Mouse (Mus musculus): ENCODE data around the gene Bicra. TPM values are rescaled to one million over a fixed set of nuclear protein-coding genes. Genes with fewer than 3 reads are reported as not detected.

Bicra gene
- polyA plus RNA-seq, 1 experiment from 2014 or later = 1.8 TPM

- no peak for TF ChIP-seq EP300 (optimal IDR thresholded peaks at IDR 0.05)
- TF ChIP-seq CTCF (IDR thresholded peaks at IDR 0.05; ENCODE audit: low read depth) = no peak
- DNase-seq (ENCODE audit: low spot score) (no peak), ATAC-seq (ENCODE audit: low FRiP score, low TSS enrichment) (no peak)
- Histone ChIP-seq H3K36me3 (ENCODE audit: control insufficient read depth, insufficient read depth, low read length) (no peaks in the 10 kb centered on the region), H3K4me3 (ENCODE audit: low read depth, low read length) (no peak overlapping the region), H3K4me2 (replicated peaks; ENCODE audit: low read depth) (no peak overlapping the region), H3K4me1 (replicated peaks; ENCODE audit: control insufficient read depth, insufficient read depth) (peaks cover 10% of the 10 kb centered on the region; the same call in 1 of the 2 replicates), H3K27me3 (ENCODE audit: control insufficient read depth, insufficient read depth, low read length) (no peaks in the 10 kb centered on the region), H3K27ac (replicated peaks) (no peak overlapping the region), H3K9me3 (ENCODE audit: control insufficient read depth, low read length) (no peaks in the 10 kb centered on the region), H3K9ac (ENCODE audit: low read length) (no peak overlapping the region)
- 73% methylated on average over 3 of the region's 3 CpGs for WGBS
These were observed 2.9 kb upstream of the Bicra start for GRCm38 (mm10) chr7:16050600-16050999.

GRCm38 (mm10) chr7:16049576-16049915, 1.8 kb upstream of the Bicra start:
- 0 out of 2 replicates have a peak overlapping the region, but pooled peaks have one; percentile 49 for H3K27ac ChIP-seq (replicated peaks)
- no peak for DNase-seq (ENCODE audit: low spot score)
- ATAC-seq (ENCODE audit: low FRiP score, low TSS enrichment) = no peak
- peaks cover 11% of the 10 kb centered on the region; the same call in 1 of the 2 replicates for H3K4me1 ChIP-seq (replicated peaks; ENCODE audit: control insufficient read depth, insufficient read depth)
- H3K9ac ChIP-seq (ENCODE audit: low read length) = peak overlapping the region; percentile 84; the same call in 1 of the 2 replicates
- no peaks in the 10 kb centered on the region for H3K36me3 ChIP-seq (ENCODE audit: control insufficient read depth, insufficient read depth, low read length)
- H3K4me2 ChIP-seq (replicated peaks; ENCODE audit: low read depth) = peak overlapping the region; percentile 78
- TF ChIP-seq EP300 (optimal IDR thresholded peaks at IDR 0.05) (no peak), CTCF (IDR thresholded peaks at IDR 0.05; ENCODE audit: low read depth) (no peak)
- H3K4me3 ChIP-seq (ENCODE audit: low read depth, low read length) = peak overlapping the region; percentile 65
- no peaks in the 10 kb centered on the region for H3K27me3 ChIP-seq (ENCODE audit: control insufficient read depth, insufficient read depth, low read length)
- H3K9me3 ChIP-seq (ENCODE audit: control insufficient read depth, low read length) = no peaks in the 10 kb centered on the region
- 72% methylated on average over 7 of the region's 7 CpGs for WGBS

GRCm38 (mm10) chr7:16048675-16049575, 1.2 kb upstream of the Bicra start:
- ATAC-seq (ENCODE audit: low FRiP score, low TSS enrichment) (no peak), DNase-seq (ENCODE audit: low spot score) (no peak)
- Histone ChIP-seq H3K9ac (ENCODE audit: low read length) (peak overlapping the region; percentile 84), H3K27ac (replicated peaks) (peak overlapping the region; percentile 90), H3K4me1 (replicated peaks; ENCODE audit: control insufficient read depth, insufficient read depth) (peaks cover 11% of the 10 kb centered on the region; the same call in 1 of the 2 replicates), H3K27me3 (ENCODE audit: control insufficient read depth, insufficient read depth, low read length) (no peaks in the 10 kb centered on the region), H3K4me3 (ENCODE audit: low read depth, low read length) (peak overlapping the region; percentile 65), H3K4me2 (replicated peaks; ENCODE audit: low read depth) (peak overlapping the region; percentile 78), H3K9me3 (ENCODE audit: control insufficient read depth, low read length) (no peaks in the 10 kb centered on the region), H3K36me3 (ENCODE audit: control insufficient read depth, insufficient read depth, low read length) (no peaks in the 10 kb centered on the region)
- TF ChIP-seq EP300 (optimal IDR thresholded peaks at IDR 0.05) = no peak
- no peak for TF ChIP-seq CTCF (IDR thresholded peaks at IDR 0.05; ENCODE audit: low read depth)
- 5% methylated on average over 36 of the region's 36 CpGs for WGBS

- H3K36me3 ChIP-seq (ENCODE audit: control insufficient read depth, insufficient read depth, low read length) = no peaks in the 10 kb centered on the region
- H3K4me2 ChIP-seq (replicated peaks; ENCODE audit: low read depth) = peak overlapping the region; percentile 78
- peaks cover 11% of the 10 kb centered on the region; the same call in 1 of the 2 replicates for H3K4me1 ChIP-seq (replicated peaks; ENCODE audit: control insufficient read depth, insufficient read depth)
- H3K27me3 ChIP-seq (ENCODE audit: control insufficient read depth, insufficient read depth, low read length) = no peaks in the 10 kb centered on the region
- H3K27ac ChIP-seq (replicated peaks) = peak overlapping the region; percentile 98
- 1% methylated on average over 18 of the region's 20 CpGs for WGBS
- H3K9ac ChIP-seq (ENCODE audit: low read length) = peak overlapping the region; percentile 84
- no peak for TF ChIP-seq EP300 (optimal IDR thresholded peaks at IDR 0.05)
- TF ChIP-seq CTCF (IDR thresholded peaks at IDR 0.05; ENCODE audit: low read depth) = no peak; the same call in 1 of the 2 replicates
- peak; percentile 97 for DNase-seq (ENCODE audit: low spot score)
- peak; percentile 83 for ATAC-seq (ENCODE audit: low FRiP score, low TSS enrichment)
- H3K4me3 ChIP-seq (ENCODE audit: low read depth, low read length) = peak overlapping the region; percentile 65
- no peaks in the 10 kb centered on the region for H3K9me3 ChIP-seq (ENCODE audit: control insufficient read depth, low read length)
These were observed 443 bp upstream of the Bicra start for GRCm38 (mm10) chr7:16048164-16048564.

- Histone ChIP-seq H3K4me3 (ENCODE audit: low read depth, low read length) (peak overlapping the region; percentile 65), H3K9ac (ENCODE audit: low read length) (peak overlapping the region; percentile 76), H3K36me3 (ENCODE audit: control insufficient read depth, insufficient read depth, low read length) (no peaks in the 10 kb centered on the region), H3K27me3 (ENCODE audit: control insufficient read depth, insufficient read depth, low read length) (no peaks in the 10 kb centered on the region), H3K27ac (replicated peaks) (peak overlapping the region; percentile 98), H3K4me1 (replicated peaks; ENCODE audit: control insufficient read depth, insufficient read depth) (peaks cover 11% of the 10 kb centered on the region; the same call in 1 of the 2 replicates), H3K4me2 (replicated peaks; ENCODE audit: low read depth) (peak overlapping the region; percentile 78), H3K9me3 (ENCODE audit: control insufficient read depth, low read length) (no peaks in the 10 kb centered on the region)
- no peak for TF ChIP-seq CTCF (IDR thresholded peaks at IDR 0.05; ENCODE audit: low read depth)
- TF ChIP-seq EP300 (optimal IDR thresholded peaks at IDR 0.05) = no peak
- DNase-seq (ENCODE audit: low spot score) (peak; percentile 80), ATAC-seq (ENCODE audit: low FRiP score, low TSS enrichment) (peak; percentile 49)
- under 1% methylated on average over 40 of the region's 46 CpGs for WGBS
These were observed 1.0 kb downstream of the Bicra start for GRCm38 (mm10) chr7:16046481-16047337.
